Mouse (Mus musculus) T-helper 1 cell (primary cell): ENCODE measurements at regions not wholly inside any gene's neighbourhood (a gene's known extent, or its start where the extent isn't known, plus 50 kb on each side); places are given as distances from the start of the nearest gene placed in this dataset.
"Not testable (repeated sequence)": the region's sequence is repeated elsewhere in the genome, so short reads cannot be mapped to it uniquely, and the experiment has no call there.

ENCODE experiments used
- in situ Hi-C: fragments of 300-600 bp; cut with MboI, MseI; formaldehyde crosslinking; loops from one replicate; pipeline ENCODE4 v1.15.1; 2025; ENCODE audit warnings: high pct_unique_total_duplicates

DNA sequence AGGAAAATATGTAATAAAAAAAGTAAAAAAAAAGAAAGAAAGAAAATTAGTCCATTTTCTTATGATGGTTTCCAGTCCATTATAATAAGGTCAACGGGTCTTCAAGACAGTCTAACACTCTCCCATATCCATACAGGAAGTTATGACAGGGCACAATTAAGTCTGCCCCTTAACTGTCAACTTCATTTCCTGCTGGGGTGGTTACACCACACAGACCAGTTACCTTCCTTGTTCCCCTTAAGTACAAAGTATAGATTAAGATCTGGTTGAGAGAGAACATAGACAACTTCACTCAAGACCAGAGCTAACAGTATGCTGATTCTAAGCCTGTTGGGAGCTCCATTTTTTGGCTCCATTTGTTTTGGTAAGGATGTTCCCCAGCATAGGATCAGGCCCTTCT is 551.4 kb upstream of the Olfr1507 start:
- in situ Hi-C loops: loop anchor here (5.0 kb wide), 1 partner anchor 305 kb away; no protein-coding TSS in a partner anchor

- in situ Hi-C loops: loop anchor here (5.0 kb wide), 1 partner anchor 307 kb away; no protein-coding TSS in a partner anchor
Observed at GRCm38 (mm10) chr14:53045331-53045730, 549.8 kb upstream of the Olfr1507 start.

- in situ Hi-C loops: loop anchor here (5.0 kb wide), 1 partner anchor 698 kb away; no protein-coding TSS in a partner anchor
Observed at GRCm38 (mm10) chr14:53044101-53044500, 548.6 kb upstream of the Olfr1507 start.

DNA sequence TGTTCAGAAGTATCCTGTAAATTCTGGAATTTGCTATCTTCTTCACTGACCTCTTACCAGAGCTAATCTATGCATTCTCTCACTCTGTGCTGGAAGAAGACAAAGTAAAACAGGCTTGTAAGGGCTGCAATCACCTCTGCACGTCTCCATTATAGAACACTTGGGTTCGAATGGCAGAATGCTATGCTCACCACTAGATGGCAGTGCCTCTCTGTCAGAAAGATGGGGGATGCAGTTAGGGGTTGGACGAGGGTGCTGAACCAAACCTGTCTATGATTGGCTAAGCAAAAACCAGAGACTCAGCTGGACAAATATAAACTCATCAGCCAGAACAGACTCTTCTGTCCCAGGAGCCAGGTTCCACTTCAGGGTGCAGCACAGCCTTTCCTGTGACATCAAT is 546.5 kb upstream of the Olfr1507 start:
- in situ Hi-C loops: loop anchor here (5.0 kb wide), 1 partner anchor 700 kb away; no protein-coding TSS in a partner anchor

GRCm38 (mm10) chr14:53039475-53039874 is 543.9 kb upstream of the Olfr1507 start:
- in situ Hi-C loops: not testable (repeated sequence)

- in situ Hi-C loops: not testable (repeated sequence)
Observed at GRCm38 (mm10) chr14:53034940-53035339, 539.4 kb upstream of the Olfr1507 start.

DNA sequence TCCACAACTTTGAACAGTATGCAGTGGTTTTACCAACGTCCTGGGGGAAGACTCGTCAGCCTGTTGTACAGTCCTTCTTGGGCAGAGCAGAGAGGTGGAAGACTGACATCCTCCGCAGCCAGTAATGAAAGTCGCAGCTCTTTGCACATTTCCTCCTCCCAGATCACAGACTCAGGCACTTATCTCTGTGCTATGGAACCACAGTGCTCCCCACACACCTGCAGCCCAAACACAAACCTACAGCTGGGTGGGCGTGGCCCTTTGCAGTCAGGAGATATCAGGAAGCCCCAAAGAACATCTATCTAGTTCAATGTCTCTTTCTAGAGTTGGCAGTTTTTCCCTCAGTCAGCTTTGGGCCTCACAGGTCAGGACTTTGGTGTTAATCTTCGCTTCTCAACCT is 537.7 kb upstream of the Olfr1507 start:
- in situ Hi-C loops: not testable (repeated sequence)

DNA sequence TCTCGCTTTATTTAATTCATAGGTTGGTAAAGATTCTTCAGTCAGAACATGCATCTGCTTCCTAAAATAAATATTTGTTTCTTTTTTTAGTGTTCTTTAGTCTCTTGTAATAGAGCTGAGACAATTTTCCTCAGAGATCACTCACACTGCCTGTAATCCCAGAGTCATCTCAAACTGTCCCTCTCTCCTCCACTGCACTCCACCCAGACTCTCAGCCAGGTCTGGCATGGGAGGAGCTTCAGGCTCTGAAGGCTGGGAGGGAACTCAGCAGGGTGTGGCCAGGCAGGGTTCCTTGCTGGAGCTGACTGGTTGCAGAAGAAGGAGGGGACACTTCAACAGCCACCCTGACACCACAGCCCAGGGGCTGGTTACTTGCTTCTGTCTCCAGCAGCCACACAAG is 536.9 kb upstream of the Olfr1507 start:
- in situ Hi-C loops: not testable (repeated sequence)

DNA sequence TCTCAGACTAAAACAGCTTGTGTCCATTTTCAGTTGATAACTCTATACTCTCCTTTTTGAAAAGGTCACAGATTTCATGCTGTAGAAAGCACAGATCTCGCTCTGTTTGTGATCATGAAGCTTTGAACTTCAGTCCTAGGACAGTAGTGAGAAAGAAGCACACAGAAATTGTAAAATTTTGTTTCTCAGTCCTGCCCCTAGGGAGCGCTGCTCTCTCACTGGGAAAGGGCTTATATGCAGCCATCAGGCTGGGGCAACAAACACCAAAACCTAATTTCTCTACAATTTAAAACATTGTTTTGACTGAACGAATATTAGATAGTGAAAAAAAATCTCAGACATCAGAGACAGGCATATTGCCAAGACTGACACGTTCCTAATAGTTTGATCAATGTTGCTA is 534.7 kb upstream of the Olfr1507 start:
- in situ Hi-C loops: not testable (repeated sequence)

- in situ Hi-C loops: not testable (repeated sequence)
Observed at GRCm38 (mm10) chr14:53026958-53027357, 531.4 kb upstream of the Olfr1507 start.

- in situ Hi-C loops: not testable (repeated sequence)
Observed at GRCm38 (mm10) chr14:53020152-53020551, 524.6 kb upstream of the Olfr1507 start.

DNA sequence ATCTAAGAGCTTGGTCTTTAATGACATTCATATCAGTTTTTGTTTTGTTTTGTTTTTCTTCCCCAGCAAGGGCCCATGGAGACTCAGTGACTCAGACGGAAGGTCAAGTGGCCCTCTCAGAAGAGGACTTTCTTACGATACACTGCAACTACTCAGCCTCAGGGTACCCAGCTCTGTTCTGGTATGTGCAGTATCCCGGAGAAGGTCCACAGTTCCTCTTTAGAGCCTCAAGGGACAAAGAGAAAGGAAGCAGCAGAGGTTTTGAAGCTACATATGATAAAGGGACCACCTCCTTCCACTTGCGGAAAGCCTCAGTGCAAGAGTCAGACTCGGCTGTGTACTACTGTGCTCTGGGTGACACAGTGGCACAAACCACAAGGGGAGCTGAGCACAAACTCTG is 512.2 kb upstream of the Olfr1507 start:
- in situ Hi-C loops: not testable (repeated sequence)

DNA sequence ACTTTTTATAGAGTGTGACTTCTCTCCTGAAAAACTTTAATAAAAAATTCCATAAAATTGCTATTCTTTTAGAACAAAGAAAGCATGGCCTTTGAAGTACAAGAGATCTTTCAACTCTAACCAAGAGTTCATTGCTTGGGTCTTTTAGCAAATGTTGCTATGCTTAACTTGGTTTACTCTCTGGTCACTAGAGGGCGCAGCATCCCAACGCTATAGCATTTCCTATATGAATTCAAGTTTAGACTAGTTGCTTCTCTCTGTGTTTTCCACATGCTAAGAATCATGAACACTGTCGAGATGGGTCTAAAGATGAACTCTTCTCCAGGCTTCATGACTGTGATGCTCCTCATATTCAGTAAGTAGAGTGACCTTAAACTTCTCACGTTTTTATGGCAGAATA is 511.8 kb upstream of the Olfr1507 start:
- in situ Hi-C loops: not testable (repeated sequence)

- in situ Hi-C loops: not testable (repeated sequence)
Observed at GRCm38 (mm10) chr14:53001289-53001688, 505.7 kb upstream of the Olfr1507 start.

- in situ Hi-C loops: loop anchor here (25.0 kb wide), 1 partner anchor 1220 kb away; no protein-coding TSS in a partner anchor
Observed at GRCm38 (mm10) chr14:52992106-52992760, 496.7 kb upstream of the Olfr1507 start.

DNA sequence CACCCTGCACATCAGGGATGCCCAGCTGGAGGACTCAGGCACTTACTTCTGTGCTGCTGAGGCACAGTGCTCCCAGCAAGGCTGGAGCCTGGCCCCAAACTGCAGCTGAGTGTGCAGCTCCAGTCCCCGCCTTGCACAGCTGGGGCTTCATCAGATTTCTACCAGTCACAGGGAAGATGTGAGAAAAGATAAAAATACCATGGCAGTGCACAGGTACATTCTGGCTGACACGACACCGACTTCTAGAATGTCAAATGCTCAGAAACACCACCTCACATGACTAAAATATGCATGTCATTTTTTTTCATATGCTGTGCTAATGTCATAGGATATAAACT is 495.7 kb upstream of the Olfr1507 start:
- in situ Hi-C loops: loop anchor here (25.0 kb wide), 1 partner anchor 1221 kb away; no protein-coding TSS in a partner anchor

GRCm38 (mm10) chr14:52990569-52991327 is 495.2 kb upstream of the Olfr1507 start:
- in situ Hi-C loops: loop anchor here (25.0 kb wide), 1 partner anchor 1222 kb away; no protein-coding TSS in a partner anchor

DNA sequence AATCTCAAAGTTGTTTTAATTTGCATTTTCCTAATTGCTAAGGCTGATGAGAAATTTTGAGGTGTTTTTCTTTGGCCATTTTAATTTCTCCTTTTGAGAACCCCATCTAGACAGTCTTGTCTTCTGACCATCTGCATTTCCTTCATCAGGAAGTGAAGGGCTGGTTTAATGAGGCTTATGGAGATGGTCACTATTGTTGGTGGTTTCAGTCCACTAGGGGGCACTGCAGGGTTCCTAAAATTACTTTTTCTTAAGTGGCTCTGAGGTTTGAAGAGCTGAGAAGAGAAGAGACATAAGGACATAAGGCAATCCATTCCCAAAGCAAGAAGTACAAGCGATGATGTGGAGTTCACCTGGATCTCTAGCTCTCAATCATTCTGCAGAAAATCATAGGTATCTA is 494.4 kb upstream of the Olfr1507 start:
- in situ Hi-C loops: loop anchor here (10.0 to 25.0 kb wide), 2 partner anchors 305 to 1222 kb away; no protein-coding TSS in a partner anchor

DNA sequence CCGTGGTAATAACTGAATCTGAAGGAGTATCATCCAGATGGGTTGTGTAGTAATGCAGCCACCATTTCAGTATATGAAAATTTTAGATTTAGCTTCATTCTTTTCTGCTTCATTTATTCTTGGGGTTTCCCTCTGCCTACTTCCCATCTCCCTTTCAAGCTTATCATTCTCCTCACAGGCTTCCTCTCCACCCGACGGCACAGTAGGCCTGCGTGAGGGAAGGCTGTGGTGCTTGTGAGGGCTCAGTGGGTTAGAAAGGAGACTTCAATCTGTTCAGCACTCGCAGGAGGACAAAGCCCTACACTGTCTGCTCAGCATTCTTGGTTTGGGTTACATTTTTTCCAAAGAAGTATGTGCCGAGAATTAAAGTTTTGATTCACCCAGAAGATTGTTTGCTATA is 493.0 kb upstream of the Olfr1507 start:
- in situ Hi-C loops: loop anchor here (10.0 to 25.0 kb wide), 2 partner anchors 306 to 1224 kb away; no protein-coding TSS in a partner anchor

- in situ Hi-C loops: not testable (repeated sequence)
Observed at GRCm38 (mm10) chr14:52972207-52973003, 476.9 kb upstream of the Olfr1507 start.

- in situ Hi-C loops: not testable (repeated sequence)
Observed at GRCm38 (mm10) chr14:52962110-52962509, 466.6 kb upstream of the Olfr1507 start.

DNA sequence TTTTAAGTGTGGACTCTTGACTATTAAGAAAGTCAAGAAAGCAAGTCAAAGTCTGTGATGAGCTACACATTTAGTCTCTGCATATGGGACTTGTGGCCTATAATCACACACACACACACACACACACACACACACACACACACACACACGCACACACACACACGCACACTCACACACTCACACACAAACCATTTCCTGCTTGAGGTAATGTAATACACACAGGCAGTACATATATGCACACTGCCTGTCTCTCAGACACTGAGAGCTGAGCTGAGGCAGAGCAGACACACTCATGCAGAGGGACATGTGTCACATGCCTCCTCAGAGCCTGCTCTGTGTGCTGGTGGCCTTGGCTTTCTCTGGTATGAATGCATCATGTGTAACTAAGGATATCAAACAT is 461.0 kb upstream of the Olfr1507 start:
- in situ Hi-C loops: loop anchor here (10.0 kb wide), 1 partner anchor 308 kb away; no protein-coding TSS in a partner anchor
